Mouse (Mus musculus) erythroblast, embryonic 14.5 days (primary cell): ENCODE results near the gene Dock4.

Experiments used
- GATA1 ChIP-seq: IDR thresholded peaks from 2 replicates; pipeline ENCODE4 v1.6.1; 2012; ENCODE audit warnings: low read length, inconsistent platforms, mixed read lengths
- TAL1 ChIP-seq: IDR thresholded peaks from 3 replicates; pipeline ENCODE4 v1.6.1; 2012; ENCODE audit warnings: low read length, inconsistent platforms, mixed read lengths

GRCm38 (mm10) chr12:40888261-40888791 lies 442.6 kb downstream of the Dock4 start:
- no peak for TF ChIP-seq GATA1
- TF ChIP-seq TAL1 = no peak
